Mouse (Mus musculus): Measurements from ENCODE around the gene Tmem82. TPM values are rescaled to one million over a fixed set of nuclear protein-coding genes. Genes with fewer than 3 reads are reported as not detected.
"Not testable (repeated sequence)": the region's sequence is repeated elsewhere in the genome, so short reads cannot be mapped to it uniquely, and the experiment has no call there.

The Tmem82 gene
- polyA plus RNA-seq, 1 experiment from 2014 or later: 3.3 TPM

DNA sequence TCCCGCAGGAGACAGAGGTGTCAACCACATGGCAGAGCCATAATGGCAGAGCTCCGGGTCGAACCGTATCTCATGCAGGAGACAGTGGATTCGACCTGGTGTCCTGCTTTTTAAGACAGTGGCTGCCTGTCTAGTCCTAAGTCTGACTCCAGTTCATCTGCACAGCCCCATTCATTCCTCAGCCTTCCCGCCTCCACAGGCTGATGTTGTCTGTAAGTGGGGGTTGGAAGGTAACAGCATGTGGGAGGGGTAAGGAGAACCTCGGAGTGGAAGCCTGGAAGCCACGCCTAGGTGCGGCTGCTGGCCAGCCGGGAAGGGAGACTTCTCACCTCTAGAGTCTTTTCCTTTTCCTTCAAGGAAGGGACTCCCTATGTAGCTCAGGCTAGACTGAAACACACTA is 46.5 kb downstream of the Tmem82 start:
- H3K4me1 ChIP-seq (replicated peaks; ENCODE audit: control insufficient read depth, insufficient read depth, low read length): 0 out of 2 replicates have a peak, but pooled peaks cover 2% of the 10 kb centered on the region
- H3K4me2 ChIP-seq: no peak overlapping the region
- H3K27me3 ChIP-seq (replicated peaks; ENCODE audit: control insufficient read depth, insufficient read depth, low read length): no peaks in the 10 kb centered on the region
- H3K27ac ChIP-seq (ENCODE audit: low read depth, low read length): no peak overlapping the region
- no peak overlapping the region for H3K4me3 ChIP-seq (ENCODE audit: low read depth, low read length)
- H3K9ac ChIP-seq (ENCODE audit: low read depth, low read length): no peak overlapping the region
- WGBS: 64% methylated on average over 10 of the region's 10 CpGs
- no peaks in the 10 kb centered on the region for H3K36me3 ChIP-seq (ENCODE audit: control insufficient read depth, insufficient read depth, low read length)
- ATAC-seq (replicated peaks; ENCODE audit: low FRiP score) (no peak), DNase-seq (ENCODE audit: low spot score) (no peak)
- no peaks in the 10 kb centered on the region for H3K9me3 ChIP-seq (ENCODE audit: control insufficient read depth, low read length)

DNA sequence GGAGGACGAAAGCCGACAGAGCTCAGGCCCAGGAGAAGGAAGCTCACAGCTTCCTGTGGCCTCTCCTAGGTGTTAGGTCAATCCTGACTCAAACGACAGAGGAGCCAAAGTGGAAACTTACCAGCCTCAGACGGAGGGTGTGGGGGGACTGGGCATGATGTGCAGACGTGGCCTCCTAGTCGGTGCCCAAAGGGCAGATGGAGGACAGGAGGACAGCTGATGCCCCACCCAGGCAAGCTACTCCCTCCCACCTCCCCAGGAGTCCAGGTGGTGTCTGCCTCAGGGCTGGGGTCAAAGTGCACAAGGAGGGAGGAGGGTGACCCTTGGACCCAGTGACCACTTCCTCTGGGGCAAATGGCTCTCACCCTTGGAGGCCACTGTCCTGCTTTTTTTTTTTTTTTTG is 47.1 kb downstream of the Tmem82 start:
- Histone ChIP-seq H3K27me3 (replicated peaks; ENCODE audit: control insufficient read depth, insufficient read depth, low read length) (no peaks in the 10 kb centered on the region), H3K4me1 (replicated peaks; ENCODE audit: control insufficient read depth, insufficient read depth, low read length) (0 out of 2 replicates have a peak, but pooled peaks cover 2% of the 10 kb centered on the region), H3K4me2 (no peak overlapping the region), H3K36me3 (ENCODE audit: control insufficient read depth, insufficient read depth, low read length) (no peaks in the 10 kb centered on the region), H3K4me3 (ENCODE audit: low read depth, low read length) (no peak overlapping the region), H3K9me3 (ENCODE audit: control insufficient read depth, low read length) (no peaks in the 10 kb centered on the region), H3K9ac (ENCODE audit: low read depth, low read length) (no peak overlapping the region), H3K27ac (ENCODE audit: low read depth, low read length) (no peak overlapping the region)
- DNase-seq (ENCODE audit: low spot score) (no peak), ATAC-seq (replicated peaks; ENCODE audit: low FRiP score) (no peak)
- 45% methylated on average over 6 of the region's 6 CpGs for WGBS

DNA sequence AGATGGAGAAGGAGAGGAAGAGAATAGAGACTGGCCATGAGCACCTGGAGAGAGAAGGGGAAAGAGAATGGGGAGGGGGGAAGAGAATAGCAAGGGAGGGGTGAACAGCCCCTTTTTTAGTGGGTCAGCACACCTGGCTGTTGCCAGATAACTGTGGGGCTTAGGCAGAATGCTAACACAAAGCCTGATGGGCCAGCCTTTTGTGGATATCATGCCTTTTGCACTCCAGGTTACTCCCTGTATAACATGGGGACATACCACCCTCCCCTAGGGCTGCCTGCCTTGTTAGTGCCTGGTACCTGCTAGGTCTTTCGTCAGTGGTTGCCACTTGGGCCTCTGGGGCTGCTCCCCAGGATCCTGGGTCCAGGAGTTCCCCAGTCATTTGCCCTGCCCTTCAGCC is 47.6 kb downstream of the Tmem82 start:
- H3K27ac ChIP-seq (ENCODE audit: low read depth, low read length): no peak overlapping the region
- 76% methylated on average over 1 of the region's 1 CpGs for WGBS
- no peak overlapping the region for H3K9ac ChIP-seq (ENCODE audit: low read depth, low read length)
- no peaks in the 10 kb centered on the region for H3K27me3 ChIP-seq (replicated peaks; ENCODE audit: control insufficient read depth, insufficient read depth, low read length)
- H3K4me2 ChIP-seq: no peak overlapping the region
- H3K4me1 ChIP-seq (replicated peaks; ENCODE audit: control insufficient read depth, insufficient read depth, low read length): 0 out of 2 replicates have a peak, but pooled peaks cover 2% of the 10 kb centered on the region
- ATAC-seq (replicated peaks; ENCODE audit: low FRiP score) (no peak), DNase-seq (ENCODE audit: low spot score) (no peak)
- H3K9me3 ChIP-seq (ENCODE audit: control insufficient read depth, low read length): no peaks in the 10 kb centered on the region
- no peak overlapping the region for H3K4me3 ChIP-seq (ENCODE audit: low read depth, low read length)
- H3K36me3 ChIP-seq (ENCODE audit: control insufficient read depth, insufficient read depth, low read length): no peaks in the 10 kb centered on the region

DNA sequence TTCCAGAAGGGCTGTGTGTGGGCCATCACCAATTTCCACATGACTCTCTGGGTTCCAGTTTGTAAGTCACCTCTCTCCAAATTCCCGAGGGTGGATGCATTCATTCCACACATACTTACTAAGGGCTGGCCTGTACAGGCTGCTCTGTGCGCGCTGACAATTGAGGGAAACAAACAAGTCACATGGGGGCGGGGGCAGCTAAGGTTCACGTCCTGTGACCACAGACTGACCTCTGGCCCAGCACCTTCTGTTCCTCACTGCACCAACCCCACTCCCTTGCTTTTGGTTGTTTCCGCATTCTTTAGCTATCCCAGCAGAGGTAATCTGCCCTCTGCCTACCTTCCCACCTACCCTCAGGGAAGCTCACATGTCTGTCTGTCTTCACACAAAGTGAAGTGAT is 48.4 kb downstream of the Tmem82 start:
- Histone ChIP-seq H3K36me3 (ENCODE audit: control insufficient read depth, insufficient read depth, low read length) (no peaks in the 10 kb centered on the region), H3K27ac (ENCODE audit: low read depth, low read length) (no peak overlapping the region), H3K4me1 (replicated peaks; ENCODE audit: control insufficient read depth, insufficient read depth, low read length) (0 out of 2 replicates have a peak, but pooled peaks cover 2% of the 10 kb centered on the region), H3K9ac (ENCODE audit: low read depth, low read length) (no peak overlapping the region), H3K4me2 (no peak overlapping the region), H3K9me3 (ENCODE audit: control insufficient read depth, low read length) (no peaks in the 10 kb centered on the region), H3K27me3 (replicated peaks; ENCODE audit: control insufficient read depth, insufficient read depth, low read length) (no peaks in the 10 kb centered on the region), H3K4me3 (ENCODE audit: low read depth, low read length) (no peak overlapping the region)
- DNase-seq (ENCODE audit: low spot score) (no peak), ATAC-seq (replicated peaks; ENCODE audit: low FRiP score) (no peak)
- 50% methylated on average over 6 of the region's 6 CpGs for WGBS

DNA sequence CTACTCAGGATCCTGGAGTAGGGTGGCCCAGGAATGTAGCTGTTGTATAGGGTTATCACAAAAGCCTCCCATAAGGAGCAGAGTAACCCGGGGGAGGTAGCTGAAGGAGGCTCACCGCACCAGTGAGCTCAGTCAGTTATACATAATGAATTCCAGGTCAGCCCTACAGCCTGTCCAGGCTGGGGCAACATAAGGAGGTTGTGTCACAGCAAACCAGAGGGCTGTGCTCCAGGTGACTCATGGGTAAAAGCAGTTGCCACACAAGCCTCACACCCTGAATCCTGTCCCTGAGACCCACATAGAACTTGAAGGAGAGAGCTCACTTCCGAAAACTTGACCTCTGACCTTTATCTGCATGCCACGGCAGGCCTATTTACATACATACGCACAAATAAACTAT is 49.5 kb downstream of the Tmem82 start:
- no peak overlapping the region for H3K4me2 ChIP-seq
- no peak for ATAC-seq (replicated peaks; ENCODE audit: low FRiP score)
- no peak for DNase-seq (ENCODE audit: low spot score)
- no peaks in the 10 kb centered on the region for H3K9me3 ChIP-seq (ENCODE audit: control insufficient read depth, low read length)
- no peak overlapping the region for H3K4me3 ChIP-seq (ENCODE audit: low read depth, low read length)
- H3K27ac ChIP-seq (ENCODE audit: low read depth, low read length): no peak overlapping the region
- H3K36me3 ChIP-seq (ENCODE audit: control insufficient read depth, insufficient read depth, low read length): no peaks in the 10 kb centered on the region
- H3K27me3 ChIP-seq (replicated peaks; ENCODE audit: control insufficient read depth, insufficient read depth, low read length): no peaks in the 10 kb centered on the region
- WGBS: 90% methylated on average over 5 of the region's 5 CpGs
- H3K4me1 ChIP-seq (replicated peaks; ENCODE audit: control insufficient read depth, insufficient read depth, low read length): 0 out of 2 replicates have a peak, but pooled peaks cover 2% of the 10 kb centered on the region
- no peak overlapping the region for H3K9ac ChIP-seq (ENCODE audit: low read depth, low read length)

DNA sequence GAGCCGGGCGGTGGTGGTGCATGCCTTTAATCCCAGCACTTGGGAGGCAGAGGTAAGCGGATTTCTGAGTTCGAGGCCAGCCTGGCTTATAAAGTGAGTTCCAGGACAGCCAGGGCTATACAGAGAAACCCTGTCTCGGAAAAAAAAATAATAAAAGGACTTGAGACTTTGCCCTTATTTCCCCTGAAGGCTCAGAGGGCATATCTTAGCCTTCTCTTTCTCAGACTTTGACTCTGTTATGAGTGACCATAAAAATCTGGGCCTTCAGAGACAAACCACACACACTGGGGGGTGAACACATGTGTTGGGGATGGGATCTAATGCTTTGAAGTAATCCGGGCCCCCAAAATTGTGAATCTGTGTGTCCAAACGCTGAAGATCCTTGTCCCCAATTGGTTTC is 51.3 kb downstream of the Tmem82 start:
- not testable (repeated sequence) for H3K36me3 ChIP-seq (ENCODE audit: control insufficient read depth, insufficient read depth, low read length); H3K9ac ChIP-seq (ENCODE audit: low read depth, low read length); DNase-seq (ENCODE audit: low spot score); H3K4me1 ChIP-seq (replicated peaks; ENCODE audit: control insufficient read depth, insufficient read depth, low read length); ATAC-seq (replicated peaks; ENCODE audit: low FRiP score); H3K4me3 ChIP-seq (ENCODE audit: low read depth, low read length); H3K27ac ChIP-seq (ENCODE audit: low read depth, low read length); H3K9me3 ChIP-seq (ENCODE audit: control insufficient read depth, low read length); H3K27me3 ChIP-seq (replicated peaks; ENCODE audit: control insufficient read depth, insufficient read depth, low read length); H3K4me2 ChIP-seq
- WGBS: 88% methylated on average over 7 of the region's 7 CpGs

DNA sequence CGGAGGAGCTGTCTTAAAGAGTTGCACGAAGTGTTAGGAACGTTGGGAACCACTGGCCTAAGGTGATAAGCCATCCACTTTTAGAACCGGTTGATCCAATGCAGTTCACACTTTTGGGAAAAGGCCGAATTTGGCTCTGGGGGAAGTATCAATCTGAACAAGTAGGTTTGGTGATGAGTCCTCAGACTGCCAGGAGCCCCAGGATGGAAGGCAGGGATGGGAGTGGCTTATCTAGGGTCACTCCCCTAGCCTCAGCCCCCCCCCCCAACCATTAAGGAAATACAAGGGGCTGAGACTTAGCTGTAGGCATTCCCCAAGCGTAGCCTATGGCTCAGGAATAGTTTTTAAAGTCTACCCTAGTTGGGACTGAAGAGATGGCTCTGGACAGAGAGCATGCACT is 52.2 kb downstream of the Tmem82 start:
- 76% methylated on average over 6 of the region's 6 CpGs for WGBS
- H3K27me3 ChIP-seq (replicated peaks; ENCODE audit: control insufficient read depth, insufficient read depth, low read length): no peaks in the 10 kb centered on the region
- no peak overlapping the region for H3K9ac ChIP-seq (ENCODE audit: low read depth, low read length)
- H3K9me3 ChIP-seq (ENCODE audit: control insufficient read depth, low read length): no peaks in the 10 kb centered on the region
- no peak for DNase-seq (ENCODE audit: low spot score)
- no peak overlapping the region for H3K4me3 ChIP-seq (ENCODE audit: low read depth, low read length)
- H3K27ac ChIP-seq (ENCODE audit: low read depth, low read length): no peak overlapping the region
- H3K4me2 ChIP-seq: no peak overlapping the region
- no peaks in the 10 kb centered on the region for H3K36me3 ChIP-seq (ENCODE audit: control insufficient read depth, insufficient read depth, low read length)
- no peaks in the 10 kb centered on the region for H3K4me1 ChIP-seq (replicated peaks; ENCODE audit: control insufficient read depth, insufficient read depth, low read length)
- ATAC-seq (replicated peaks; ENCODE audit: low FRiP score): no peak

DNA sequence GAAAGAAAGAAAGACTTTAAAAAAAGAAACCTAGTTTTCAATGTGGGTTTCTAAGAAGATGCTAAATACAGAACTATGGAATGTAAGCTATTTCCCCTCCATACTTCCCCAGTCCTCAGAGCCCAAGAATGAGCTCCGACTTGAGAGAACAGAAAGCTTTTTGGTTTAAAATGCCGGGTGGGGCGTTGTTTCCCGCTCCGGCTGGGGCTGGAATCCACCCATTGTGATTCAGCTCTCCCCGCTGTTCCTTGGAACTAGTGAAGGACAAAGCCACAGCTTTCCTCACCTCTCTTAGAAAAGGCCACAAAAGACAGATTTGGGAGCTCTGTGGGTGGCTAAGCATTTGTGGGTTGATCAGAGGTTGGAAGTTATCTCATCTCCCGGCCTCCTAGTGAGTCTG is 53.1 kb downstream of the Tmem82 start:
- WGBS: 70% methylated on average over 7 of the region's 7 CpGs
- Histone ChIP-seq H3K27me3 (replicated peaks; ENCODE audit: control insufficient read depth, insufficient read depth, low read length) (no peaks in the 10 kb centered on the region), H3K4me2 (no peak overlapping the region), H3K9ac (ENCODE audit: low read depth, low read length) (no peak overlapping the region), H3K36me3 (ENCODE audit: control insufficient read depth, insufficient read depth, low read length) (no peaks in the 10 kb centered on the region), H3K4me3 (ENCODE audit: low read depth, low read length) (no peak overlapping the region), H3K4me1 (replicated peaks; ENCODE audit: control insufficient read depth, insufficient read depth, low read length) (no peaks in the 10 kb centered on the region), H3K9me3 (ENCODE audit: control insufficient read depth, low read length) (no peaks in the 10 kb centered on the region), H3K27ac (ENCODE audit: low read depth, low read length) (no peak overlapping the region)
- ATAC-seq (replicated peaks; ENCODE audit: low FRiP score) (no peak), DNase-seq (ENCODE audit: low spot score) (no peak)

DNA sequence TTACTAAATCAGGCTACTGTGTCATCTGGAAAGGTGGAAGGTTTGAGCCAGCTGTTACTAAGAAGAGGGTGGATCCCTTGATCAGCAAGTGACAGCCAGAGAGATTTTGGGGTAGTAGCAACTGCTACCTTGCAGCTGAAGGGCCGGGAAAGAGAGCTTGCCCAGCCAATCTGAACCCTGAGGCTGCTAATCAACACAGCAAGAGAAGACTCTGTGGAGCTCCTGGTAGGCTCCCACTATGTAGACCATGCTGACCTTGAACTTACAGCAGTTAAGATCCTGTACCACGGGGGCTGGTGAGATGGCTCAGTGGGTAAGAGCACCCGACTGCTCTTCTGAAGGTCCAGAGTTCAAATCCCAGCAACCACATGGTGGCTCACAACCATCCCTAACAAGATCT is 53.8 kb downstream of the Tmem82 start:
- Histone ChIP-seq H3K4me2 (no peak overlapping the region), H3K4me3 (ENCODE audit: low read depth, low read length) (no peak overlapping the region), H3K9me3 (ENCODE audit: control insufficient read depth, low read length) (no peaks in the 10 kb centered on the region), H3K27ac (ENCODE audit: low read depth, low read length) (no peak overlapping the region), H3K9ac (ENCODE audit: low read depth, low read length) (no peak overlapping the region), H3K4me1 (replicated peaks; ENCODE audit: control insufficient read depth, insufficient read depth, low read length) (peaks cover 2% of the 10 kb centered on the region; the same call in 1 of the 2 replicates), H3K36me3 (ENCODE audit: control insufficient read depth, insufficient read depth, low read length) (no peaks in the 10 kb centered on the region), H3K27me3 (replicated peaks; ENCODE audit: control insufficient read depth, insufficient read depth, low read length) (no peaks in the 10 kb centered on the region)
- WGBS: 74% methylated on average over 3 of the region's 3 CpGs
- ATAC-seq (replicated peaks; ENCODE audit: low FRiP score): no peak
- no peak for DNase-seq (ENCODE audit: low spot score)
